Mouse (Mus musculus) neural tube, embryonic 13.5 days (tissue): Measurements from ENCODE around the gene Wdr90. TPM values are rescaled to one million over a fixed set of nuclear protein-coding genes. Genes with fewer than 3 reads are reported as not detected.

ENCODE experiments used
- ATAC-seq: fragments of 200-750 bp; cut with Nextera tagmentation; 2 replicates; pipeline ENCODE4 v1.8.0; 2017; ENCODE audit warnings: low read depth, mild to moderate bottlenecking, moderate TSS enrichment, moderate library complexity
- H3K27ac ChIP-seq: fragments of 300-500 bp; sonication (generic); replicated peaks from 2 replicates; pipeline ENCODE4 v1.5.1; 2015; ENCODE audit warnings: moderate library complexity, mild to moderate bottlenecking, inconsistent platforms
- H3K27me3 ChIP-seq: fragments of 300-500 bp; sonication (generic); 2 replicates; pipeline ENCODE4 v1.6.1; 2015; ENCODE audit warnings: mild to moderate bottlenecking, inconsistent platforms
- H3K36me3 ChIP-seq: fragments of 300-500 bp; sonication (generic); 2 replicates; pipeline ENCODE4 v1.6.1; 2015; ENCODE audit warnings: mild to moderate bottlenecking, inconsistent platforms
- H3K4me1 ChIP-seq: fragments of 300-500 bp; sonication (generic); replicated peaks from 2 replicates; pipeline ENCODE4 v1.6.1; 2015; ENCODE audit warnings: inconsistent platforms
- H3K4me2 ChIP-seq: fragments of 300-500 bp; sonication (generic); 2 replicates; pipeline ENCODE4 v1.6.1; 2015; ENCODE audit warnings: inconsistent platforms, mild to moderate bottlenecking, moderate library complexity
- H3K4me3 ChIP-seq: fragments of 300-500 bp; sonication (generic); 2 replicates; pipeline ENCODE4 v1.5.1; 2015; ENCODE audit warnings: mild to moderate bottlenecking, inconsistent platforms
- H3K9ac ChIP-seq: fragments of 300-500 bp; sonication (generic); 2 replicates; pipeline ENCODE4 v1.6.1; 2015; ENCODE audit warnings: moderate library complexity, mild to moderate bottlenecking, inconsistent platforms
- H3K9me3 ChIP-seq: fragments of 300-500 bp; sonication (generic); 2 replicates; pipeline ENCODE4 v1.6.1; 2016; ENCODE audit warnings: inconsistent platforms
- WGBS: fragments of 180-500 bp; shearing (Covaris S2); methylation state at CpG from one replicate; pipeline ENCODE4 v1.1.7; 2015; 5-methylcytosine and 5-hydroxymethylcytosine counted together
- polyA plus RNA-seq: library from polyadenylated mRNA; unstranded; fragments of >200 nt; fragmentation: Nextera tagmentation; extraction: Ambion mirVana; gene quantifications from 2 replicates; pipeline ENCODE4 v1.2.1, GENCODE M21; 2015

Wdr90 gene
- polyA plus RNA-seq, 1 experiment from 2014 or later, result 15.6 TPM

- Histone ChIP-seq H3K9ac (peak overlapping the region; percentile 91; the same call in 1 of the 2 replicates), H3K4me1 (peaks cover 68% of the 10 kb centered on the region)
- WGBS, result 89% methylated on average over 6 of the region's 6 CpGs
Observed at GRCm38 (mm10) chr17:25825311-25825710, 36.0 kb downstream of the Wdr90 start.

GRCm38 (mm10) chr17:25824362-25825142 is 36.7 kb downstream of the Wdr90 start:
- peaks cover 61% of the 10 kb centered on the region for H3K4me1 ChIP-seq

More at GRCm38 (mm10) chr17:25825311-25825710, 36.0 kb downstream of the Wdr90 start:
- peak overlapping the region; percentile 69; the same call in 1 of the 2 replicates for H3K4me3 ChIP-seq
- H3K27me3 ChIP-seq, result peaks cover 8% of the 10 kb centered on the region
- H3K4me2 ChIP-seq, result peak overlapping the region; percentile 99
- ATAC-seq, result no peak
- no peaks in the 10 kb centered on the region for H3K9me3 ChIP-seq
- H3K36me3 ChIP-seq, result peaks cover 37% of the 10 kb centered on the region
- no peak overlapping the region for H3K27ac ChIP-seq

GRCm38 (mm10) chr17:25823452-25823851 is 37.8 kb downstream of the Wdr90 start, which contains the start of gene Wdr24:
TSS of gene Wdr24 (plus strand) at chr17:25823627.
- Histone ChIP-seq H3K36me3 (peaks cover 45% of the 10 kb centered on the region), H3K9me3 (no peaks in the 10 kb centered on the region), H3K4me3 (peak within 1 kb of the TSS; percentile 69), H3K27ac (peak within 1 kb of the TSS; percentile 76), H3K4me2 (peak within 1 kb of the TSS; percentile 99), H3K9ac (peak within 1 kb of the TSS; percentile 91), H3K4me1 (peaks cover 54% of the 10 kb centered on the region), H3K27me3 (peaks cover 27% of the 10 kb centered on the region)
- WGBS, result 1% methylated on average over 18 of the region's 18 CpGs
- peak; percentile 44 for ATAC-seq

More at GRCm38 (mm10) chr17:25824362-25825142, 36.7 kb downstream of the Wdr90 start:
- no peak for ATAC-seq
- Histone ChIP-seq H3K9ac (peak overlapping the region; percentile 91), H3K27me3 (peaks cover 16% of the 10 kb centered on the region), H3K4me2 (peak overlapping the region; percentile 99), H3K27ac (no peak overlapping the region), H3K36me3 (peaks cover 38% of the 10 kb centered on the region), H3K9me3 (no peaks in the 10 kb centered on the region), H3K4me3 (peak overlapping the region; percentile 69)
- WGBS, result 74% methylated on average over 16 of the region's 17 CpGs

- Histone ChIP-seq H3K9ac (no peak overlapping the region), H3K4me2 (no peak overlapping the region), H3K9me3 (no peaks in the 10 kb centered on the region), H3K4me3 (no peak overlapping the region), H3K36me3 (peaks cover 39% of the 10 kb centered on the region), H3K27me3 (peaks cover 39% of the 10 kb centered on the region), H3K4me1 (peaks cover 11% of the 10 kb centered on the region), H3K27ac (no peak overlapping the region)
- 7% methylated on average over 46 of the region's 46 CpGs for WGBS
- ATAC-seq, result no peak
Observed at GRCm38 (mm10) chr17:25818851-25819780, 42.2 kb downstream of the Wdr90 start.

- Histone ChIP-seq H3K36me3 (peaks cover 39% of the 10 kb centered on the region), H3K4me2 (no peak overlapping the region), H3K27me3 (peaks cover 39% of the 10 kb centered on the region), H3K9ac (no peak overlapping the region), H3K4me3 (no peak overlapping the region), H3K27ac (no peak overlapping the region), H3K9me3 (no peaks in the 10 kb centered on the region), H3K4me1 (peaks cover 16% of the 10 kb centered on the region)
- no peak for ATAC-seq
- 88% methylated on average over 11 of the region's 11 CpGs for WGBS
Observed at GRCm38 (mm10) chr17:25817662-25818061, 43.6 kb downstream of the Wdr90 start.

- Histone ChIP-seq H3K36me3 (peaks cover 26% of the 10 kb centered on the region), H3K9me3 (no peaks in the 10 kb centered on the region), H3K4me2 (peak overlapping the region; percentile 47), H3K27me3 (peaks cover 18% of the 10 kb centered on the region), H3K4me3 (peak overlapping the region; percentile 21), H3K9ac (peak overlapping the region; percentile 53), H3K4me1 (peaks cover 47% of the 10 kb centered on the region), H3K27ac (no peak overlapping the region; the same call in 1 of the 2 replicates)
- no peak for ATAC-seq
- WGBS, result under 1% methylated on average over 20 of the region's 20 CpGs
Observed at GRCm38 (mm10) chr17:25813471-25813870, 47.8 kb downstream of the Wdr90 start.

GRCm38 (mm10) chr17:25810890-25811289 is 50.4 kb downstream of the Wdr90 start:
- H3K9ac ChIP-seq, result peak overlapping the region; percentile 99
- H3K4me1 ChIP-seq, result peaks cover 53% of the 10 kb centered on the region
- 0 out of 2 replicates have a peak, but pooled peaks cover 3% of the 10 kb centered on the region for H3K36me3 ChIP-seq
- peak overlapping the region; percentile 97 for H3K4me2 ChIP-seq
- no peak overlapping the region for H3K27ac ChIP-seq
- peak overlapping the region; percentile 91; the same call in 1 of the 2 replicates for H3K4me3 ChIP-seq
- H3K27me3 ChIP-seq, result peaks cover 5% of the 10 kb centered on the region; the same call in 1 of the 2 replicates
- no peak for ATAC-seq
- 81% methylated on average over 4 of the region's 4 CpGs for WGBS
- no peaks in the 10 kb centered on the region for H3K9me3 ChIP-seq

- no peaks in the 10 kb centered on the region for H3K9me3 ChIP-seq
Observed at GRCm38 (mm10) chr17:25809606-25810340, 51.5 kb downstream of the Wdr90 start.

GRCm38 (mm10) chr17:25808789-25809605 is 52.3 kb downstream of the Wdr90 start, which contains the start of gene Fbxl16:
TSS of gene Fbxl16 (plus strand) at chr17:25809085.
- H3K4me3 ChIP-seq, result peak within 1 kb of the TSS; percentile 91
- H3K27ac ChIP-seq, result peak within 1 kb of the TSS; percentile 98
- peaks cover 5% of the 10 kb centered on the region; the same call in 1 of the 2 replicates for H3K27me3 ChIP-seq
- H3K9me3 ChIP-seq, result no peaks in the 10 kb centered on the region
- peak within 1 kb of the TSS; percentile 99 for H3K9ac ChIP-seq
- ATAC-seq, result peak; percentile 90
- 0 out of 2 replicates have a peak, but pooled peaks cover 3% of the 10 kb centered on the region for H3K36me3 ChIP-seq
- H3K4me2 ChIP-seq, result peak within 1 kb of the TSS; percentile 97
- H3K4me1 ChIP-seq, result peaks cover 55% of the 10 kb centered on the region
- 1% methylated on average over 66 of the region's 100 CpGs for WGBS

More at GRCm38 (mm10) chr17:25809606-25810340, 51.5 kb downstream of the Wdr90 start:
- Histone ChIP-seq H3K36me3 (0 out of 2 replicates have a peak, but pooled peaks cover 3% of the 10 kb centered on the region), H3K9ac (peak overlapping the region; percentile 99), H3K27ac (peak overlapping the region; percentile 98), H3K4me1 (peaks cover 53% of the 10 kb centered on the region), H3K4me3 (peak overlapping the region; percentile 91), H3K4me2 (peak overlapping the region; percentile 97), H3K27me3 (peaks cover 5% of the 10 kb centered on the region; the same call in 1 of the 2 replicates)
- ATAC-seq, result peak; percentile 66
- WGBS, result 4% methylated on average over 25 of the region's 25 CpGs

GRCm38 (mm10) chr17:25808028-25808427 is 53.3 kb downstream of the Wdr90 start:
- Histone ChIP-seq H3K27me3 (peaks cover 5% of the 10 kb centered on the region; the same call in 1 of the 2 replicates), H3K4me3 (peak overlapping the region; percentile 91), H3K4me2 (peak overlapping the region; percentile 97), H3K9me3 (no peaks in the 10 kb centered on the region), H3K4me1 (peaks cover 56% of the 10 kb centered on the region), H3K36me3 (0 out of 2 replicates have a peak, but pooled peaks cover 3% of the 10 kb centered on the region), H3K9ac (peak overlapping the region; percentile 99), H3K27ac (peak overlapping the region; percentile 98)
- no peak for ATAC-seq
- 31% methylated on average over 5 of the region's 5 CpGs for WGBS
